Mouse (Mus musculus) adrenal gland, postnatal 25 days (tissue): ENCODE data around the gene Ceacam1. TPM values are rescaled to one million over a fixed set of nuclear protein-coding genes. Genes with fewer than 3 reads are reported as not detected.

Source experiments
- total RNA-seq: library from RNA; stranded (reverse); gene quantifications from 2 replicates; pipeline ENCODE4 v1.2.3, GENCODE M21; 2021

The Ceacam1 gene
- total RNA-seq, 1 experiment from 2014 or later: 19.9 TPM

Other genes with a start within 250 kb of the Ceacam1 start
- gene Gsk3a, start 239.8 kb downstream of the Ceacam1 start, total RNA-seq: 97.4 and 108 TPM in 2 replicates
- gene Erf, start 226.8 kb downstream of the Ceacam1 start, total RNA-seq: 19.4 and 33.2 TPM in 2 replicates
- 134 and 146 TPM in 2 replicates for gene Cic, start 209.9 kb downstream of the Ceacam1 start, total RNA-seq
- 31.9 and 35.8 TPM in 2 replicates for gene Pafah1b3, start 179.6 kb downstream of the Ceacam1 start, total RNA-seq
- not detected in 2 replicates for gene Prr19, start 176.2 kb downstream of the Ceacam1 start, total RNA-seq
- 1.6 and 3.7 TPM in 2 replicates for gene Tmem145, start 171.5 kb downstream of the Ceacam1 start, total RNA-seq
- 56.9 and 77.1 TPM in 2 replicates for gene Megf8, start 160.4 kb downstream of the Ceacam1 start, total RNA-seq
- not detected in 2 replicates for gene Cnfn, start 107.9 kb downstream of the Ceacam1 start, total RNA-seq
- 295 and 303 TPM in 2 replicates for gene Lipe, start 78.9 kb downstream of the Ceacam1 start, total RNA-seq
- not detected in 2 replicates for gene Cxcl17, start 64.7 kb downstream of the Ceacam1 start, total RNA-seq
- 2.3 and 2.7 TPM in 2 replicates for gene Ceacam2, start 62.3 kb upstream of the Ceacam1 start, total RNA-seq
- gene Erich4, start 138.3 kb upstream of the Ceacam1 start, total RNA-seq: not detected in 2 replicates
- gene Dmac2, start 141.8 kb upstream of the Ceacam1 start, total RNA-seq: 29.1 and 33.1 TPM in 2 replicates
- gene B3gnt8, start 149.1 kb upstream of the Ceacam1 start, total RNA-seq: 0.90 and 2.8 TPM in 2 replicates
- 180 and 185 TPM in 2 replicates for gene Bckdha, start 181.4 kb upstream of the Ceacam1 start, total RNA-seq
- 47.6 and 59.4 TPM in 2 replicates for gene Exosc5, start 181.6 kb upstream of the Ceacam1 start, total RNA-seq
- gene Tmem91, start 197.6 kb upstream of the Ceacam1 start, total RNA-seq: 2.0 TPM in 1 of 2 replicates, not detected in the other
- 12.7 and 20.3 TPM in 2 replicates for gene B9d2, start 203.2 kb upstream of the Ceacam1 start, total RNA-seq
- 37.0 and 43.7 TPM in 2 replicates for gene Tgfb1, start 209.4 kb upstream of the Ceacam1 start, total RNA-seq
- 54.4 and 61.9 TPM in 2 replicates for gene Ccdc97, start 241.5 kb upstream of the Ceacam1 start, total RNA-seq